Mouse (Mus musculus): Measurements from ENCODE around the gene Ston1. TPM values are rescaled to one million over a fixed set of nuclear protein-coding genes. Genes with fewer than 3 reads are reported as not detected.

Ston1 gene
- polyA plus RNA-seq, 1 experiment from 2014 or later: 3.4 TPM

DNA sequence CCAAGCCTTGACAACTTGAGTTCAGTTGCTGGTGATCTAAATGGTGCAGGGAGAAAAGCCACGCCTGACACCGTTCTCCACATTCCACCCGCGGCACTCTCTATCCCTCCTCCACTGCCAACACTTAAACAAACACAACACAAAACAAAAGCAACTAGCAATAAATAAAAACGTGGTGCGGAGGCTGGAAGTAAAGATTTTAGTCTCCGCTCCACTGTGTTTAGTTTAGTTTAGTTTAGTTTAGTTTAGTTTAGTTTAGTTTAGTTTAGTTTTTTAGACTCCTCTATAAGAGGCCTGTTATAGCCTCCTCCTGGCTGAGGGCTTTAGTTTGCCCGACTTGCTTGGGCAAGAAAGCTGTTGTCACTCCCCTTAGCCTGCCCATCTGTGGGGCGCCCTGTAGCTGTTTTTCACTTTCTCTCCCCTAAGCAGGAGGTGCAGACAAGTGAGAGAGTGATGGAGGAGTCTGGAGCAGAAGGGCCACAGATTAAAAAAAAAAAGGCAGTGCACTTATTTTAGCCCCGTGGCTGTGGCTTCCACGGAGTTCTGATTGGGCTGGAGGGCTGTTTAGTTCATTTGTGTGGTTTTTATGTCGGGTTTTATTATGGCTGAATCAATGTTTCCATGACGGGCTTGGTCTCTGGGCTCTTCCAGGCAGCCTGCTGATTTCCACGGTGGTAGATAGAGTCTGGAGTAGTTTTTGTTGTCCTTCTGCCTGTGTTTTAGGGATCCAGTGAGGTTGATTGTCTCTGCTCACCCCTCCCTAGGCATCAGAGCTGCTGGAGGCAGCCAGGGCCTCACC, 1.3 kb downstream of the Ston1 start:
- H3K4me1 ChIP-seq (replicated peaks; ENCODE audit: control insufficient read depth, insufficient read depth, low read length): 0 out of 2 replicates have a peak, but pooled peaks cover 11% of the 10 kb centered on the region
- no peaks in the 10 kb centered on the region for H3K27me3 ChIP-seq (ENCODE audit: control insufficient read depth, insufficient read depth, low read length)
- H3K4me2 ChIP-seq (replicated peaks): peak overlapping the region; percentile 72
- ATAC-seq (ENCODE audit: low FRiP score): no peak
- DNase-seq (ENCODE audit: low spot score): no peak
- no peaks in the 10 kb centered on the region for H3K36me3 ChIP-seq (replicated peaks; ENCODE audit: control insufficient read depth, insufficient read depth)
- 16% methylated on average over 14 of the region's 14 CpGs for WGBS
- H3K4me3 ChIP-seq (replicated peaks; ENCODE audit: low read length): no peak overlapping the region; the same call in 1 of the 2 replicates
- H3K27ac ChIP-seq: no peak overlapping the region
- H3K9ac ChIP-seq: peak overlapping the region; percentile 11; the same call in 1 of the 2 replicates
- H3K9me3 ChIP-seq (ENCODE audit: control insufficient read depth, low read length): no peaks in the 10 kb centered on the region

DNA sequence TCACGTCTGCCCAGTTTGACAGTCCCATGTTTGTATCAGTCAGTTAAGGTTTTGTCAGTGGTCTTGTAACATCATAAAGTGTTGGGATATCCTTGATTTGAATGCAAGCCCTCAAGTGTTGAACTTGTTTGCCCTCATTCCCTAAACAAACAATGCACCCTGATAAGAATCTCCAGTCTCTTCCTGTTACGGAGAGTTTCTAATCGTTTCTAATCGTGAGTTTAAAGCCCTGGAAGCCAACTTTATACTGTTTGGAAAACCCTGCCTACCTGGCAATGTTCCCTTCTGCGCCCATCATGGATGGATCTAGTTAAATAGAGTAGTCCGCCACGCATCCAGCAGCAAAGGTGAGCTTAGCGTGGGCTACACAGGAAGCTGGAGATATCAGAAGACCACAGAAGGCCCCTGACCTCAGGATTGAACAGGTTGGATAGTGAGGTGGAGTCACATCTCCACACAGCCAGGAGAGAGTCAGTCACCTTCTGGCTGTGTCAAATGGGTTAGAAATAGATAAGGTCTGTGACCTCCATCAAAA, 3.1 kb downstream of the Ston1 start:
- ATAC-seq (ENCODE audit: low FRiP score) (no peak), DNase-seq (ENCODE audit: low spot score) (no peak)
- Histone ChIP-seq H3K4me3 (replicated peaks; ENCODE audit: low read length) (no peak overlapping the region), H3K36me3 (replicated peaks; ENCODE audit: control insufficient read depth, insufficient read depth) (no peaks in the 10 kb centered on the region), H3K9me3 (ENCODE audit: control insufficient read depth, low read length) (no peaks in the 10 kb centered on the region), H3K27ac (no peak overlapping the region), H3K9ac (no peak overlapping the region), H3K4me1 (replicated peaks; ENCODE audit: control insufficient read depth, insufficient read depth, low read length) (0 out of 2 replicates have a peak, but pooled peaks cover 11% of the 10 kb centered on the region), H3K27me3 (ENCODE audit: control insufficient read depth, insufficient read depth, low read length) (no peaks in the 10 kb centered on the region), H3K4me2 (replicated peaks) (no peak overlapping the region)
- WGBS: 88% methylated on average over 8 of the region's 8 CpGs

DNA sequence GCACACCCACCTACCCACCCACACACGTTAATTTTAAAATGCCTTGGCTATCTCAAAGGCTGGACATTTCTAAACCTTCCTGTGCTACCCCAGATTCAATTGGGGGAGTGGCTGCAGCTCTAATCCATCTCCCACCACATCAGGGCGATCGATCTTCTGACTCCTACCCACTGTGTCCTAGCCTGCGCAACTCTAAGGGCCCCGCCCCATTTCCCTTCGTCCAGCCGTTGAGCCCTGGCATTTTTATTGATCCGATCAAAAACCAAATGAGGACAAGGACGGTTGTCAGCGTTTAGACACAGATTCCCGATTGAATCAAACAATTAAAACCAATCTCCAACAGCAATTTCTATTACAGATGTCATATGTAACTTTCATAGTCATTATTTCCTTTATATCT, 6.5 kb downstream of the Ston1 start:
- no peak overlapping the region for H3K4me2 ChIP-seq (replicated peaks)
- no peak overlapping the region for H3K27ac ChIP-seq
- no peak overlapping the region for H3K9ac ChIP-seq
- no peaks in the 10 kb centered on the region for H3K36me3 ChIP-seq (replicated peaks; ENCODE audit: control insufficient read depth, insufficient read depth)
- H3K27me3 ChIP-seq (ENCODE audit: control insufficient read depth, insufficient read depth, low read length): no peaks in the 10 kb centered on the region
- ATAC-seq (ENCODE audit: low FRiP score) (no peak), DNase-seq (ENCODE audit: low spot score) (no peak)
- WGBS: 85% methylated on average over 11 of the region's 11 CpGs
- H3K4me3 ChIP-seq (replicated peaks; ENCODE audit: low read length): no peak overlapping the region
- H3K4me1 ChIP-seq (replicated peaks; ENCODE audit: control insufficient read depth, insufficient read depth, low read length): no peaks in the 10 kb centered on the region
- no peaks in the 10 kb centered on the region for H3K9me3 ChIP-seq (ENCODE audit: control insufficient read depth, low read length)

DNA sequence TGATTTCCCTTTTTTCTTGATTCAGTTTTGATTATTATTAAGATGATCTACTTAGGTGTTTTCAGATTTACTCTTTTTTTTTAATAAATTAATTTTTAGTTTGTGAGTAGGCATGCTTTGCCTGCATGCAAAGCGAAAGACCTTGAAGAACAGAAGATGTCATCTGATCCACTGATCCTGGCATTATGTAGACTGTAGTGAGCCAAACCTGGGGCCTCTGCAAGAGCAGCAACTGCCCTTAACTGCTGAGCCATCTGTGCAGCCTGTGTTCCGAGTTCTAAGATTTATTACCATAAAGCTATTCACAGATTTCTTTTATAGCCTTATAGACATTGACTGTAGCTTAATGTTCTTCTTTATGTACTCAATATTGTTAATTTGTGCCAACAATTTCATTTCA, 8.6 kb downstream of the Ston1 start:
- ATAC-seq (ENCODE audit: low FRiP score) (no peak), DNase-seq (ENCODE audit: low spot score) (no peak)
- no peak overlapping the region for H3K4me2 ChIP-seq (replicated peaks)
- no peaks in the 10 kb centered on the region for H3K9me3 ChIP-seq (ENCODE audit: control insufficient read depth, low read length)
- no peaks in the 10 kb centered on the region for H3K36me3 ChIP-seq (replicated peaks; ENCODE audit: control insufficient read depth, insufficient read depth)
- H3K27ac ChIP-seq: no peak overlapping the region
- no peaks in the 10 kb centered on the region for H3K4me1 ChIP-seq (replicated peaks; ENCODE audit: control insufficient read depth, insufficient read depth, low read length)
- 88% methylated on average over 2 of the region's 2 CpGs for WGBS
- H3K27me3 ChIP-seq (ENCODE audit: control insufficient read depth, insufficient read depth, low read length): no peaks in the 10 kb centered on the region
- H3K4me3 ChIP-seq (replicated peaks; ENCODE audit: low read length): no peak overlapping the region
- H3K9ac ChIP-seq: no peak overlapping the region

DNA sequence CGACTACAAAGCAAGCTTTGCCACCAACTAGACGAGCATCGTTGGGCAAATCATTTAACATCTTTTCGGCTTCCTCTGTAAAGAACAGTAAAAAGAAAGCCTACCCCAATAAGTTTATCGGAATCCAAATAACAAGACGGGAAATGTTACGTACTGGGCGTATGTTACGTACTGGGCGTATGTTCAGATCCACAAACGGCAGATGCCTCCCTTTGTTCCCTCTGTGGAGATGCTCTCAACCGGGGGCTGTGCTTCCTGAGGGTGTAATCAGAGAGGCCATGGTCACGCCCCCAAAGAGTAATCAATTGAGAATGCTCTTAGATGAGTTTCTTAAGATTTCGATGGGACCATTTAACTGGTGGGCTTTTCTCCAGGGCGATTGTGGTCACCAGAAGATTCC, 11.9 kb downstream of the Ston1 start:
- Histone ChIP-seq H3K4me2 (replicated peaks) (no peak overlapping the region), H3K36me3 (replicated peaks; ENCODE audit: control insufficient read depth, insufficient read depth) (no peaks in the 10 kb centered on the region), H3K4me1 (replicated peaks; ENCODE audit: control insufficient read depth, insufficient read depth, low read length) (no peaks in the 10 kb centered on the region), H3K9ac (no peak overlapping the region), H3K27me3 (ENCODE audit: control insufficient read depth, insufficient read depth, low read length) (no peaks in the 10 kb centered on the region), H3K4me3 (replicated peaks; ENCODE audit: low read length) (no peak overlapping the region), H3K9me3 (ENCODE audit: control insufficient read depth, low read length) (no peaks in the 10 kb centered on the region), H3K27ac (no peak overlapping the region)
- ATAC-seq (ENCODE audit: low FRiP score) (no peak), DNase-seq (ENCODE audit: low spot score) (no peak)
- WGBS: 81% methylated on average over 15 of the region's 15 CpGs

DNA sequence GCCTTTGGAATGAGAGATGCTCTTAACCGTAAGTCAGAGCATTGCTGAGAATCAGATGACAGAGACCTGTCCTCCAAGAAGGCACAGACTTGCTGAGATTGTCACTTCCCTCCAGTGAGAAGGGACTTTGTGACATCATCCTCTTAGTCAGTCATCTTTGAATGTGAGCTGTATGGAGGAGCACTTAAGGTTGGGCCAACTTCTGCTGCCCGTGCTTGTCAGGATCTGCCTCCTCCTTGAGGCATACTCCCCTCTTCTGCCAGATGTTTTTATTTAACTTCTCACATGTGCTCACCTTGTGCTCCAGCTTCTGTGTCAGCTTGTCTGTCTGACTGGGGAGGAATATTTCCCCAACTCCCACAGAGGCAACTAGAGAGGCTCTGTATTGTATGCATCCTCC, 13.6 kb downstream of the Ston1 start:
- ATAC-seq (ENCODE audit: low FRiP score) (no peak), DNase-seq (ENCODE audit: low spot score) (no peak)
- H3K36me3 ChIP-seq (replicated peaks; ENCODE audit: control insufficient read depth, insufficient read depth): no peaks in the 10 kb centered on the region
- no peaks in the 10 kb centered on the region for H3K9me3 ChIP-seq (ENCODE audit: control insufficient read depth, low read length)
- no peak overlapping the region for H3K9ac ChIP-seq
- 83% methylated on average over 2 of the region's 2 CpGs for WGBS
- no peaks in the 10 kb centered on the region for H3K27me3 ChIP-seq (ENCODE audit: control insufficient read depth, insufficient read depth, low read length)
- no peak overlapping the region for H3K4me2 ChIP-seq (replicated peaks)
- no peaks in the 10 kb centered on the region for H3K4me1 ChIP-seq (replicated peaks; ENCODE audit: control insufficient read depth, insufficient read depth, low read length)
- H3K4me3 ChIP-seq (replicated peaks; ENCODE audit: low read length): no peak overlapping the region
- no peak overlapping the region for H3K27ac ChIP-seq

DNA sequence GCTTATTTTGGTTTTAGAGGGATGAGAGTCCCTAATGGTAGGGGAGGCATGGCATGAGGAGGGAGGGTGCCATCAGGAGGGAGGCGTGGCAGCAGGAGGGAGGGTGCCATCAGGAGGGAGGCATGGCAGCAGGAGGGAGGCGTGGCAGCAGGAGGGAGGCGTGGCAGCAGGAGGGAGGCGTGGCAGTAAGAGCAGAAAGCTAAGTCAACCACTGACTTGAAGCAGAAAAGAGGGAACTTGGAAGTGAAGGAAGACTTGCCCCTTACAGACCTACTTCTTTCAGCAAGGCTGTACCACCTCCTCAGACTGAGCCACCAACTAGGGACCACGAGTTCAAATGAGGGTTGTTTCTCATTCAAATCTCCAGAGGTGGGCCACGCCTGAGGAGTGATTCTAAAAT, 15.7 kb downstream of the Ston1 start:
- H3K36me3 ChIP-seq (replicated peaks; ENCODE audit: control insufficient read depth, insufficient read depth): no peaks in the 10 kb centered on the region
- no peak overlapping the region for H3K9ac ChIP-seq
- ATAC-seq (ENCODE audit: low FRiP score): no peak
- H3K27ac ChIP-seq: no peak overlapping the region
- no peaks in the 10 kb centered on the region for H3K9me3 ChIP-seq (ENCODE audit: control insufficient read depth, low read length)
- no peak for DNase-seq (ENCODE audit: low spot score)
- H3K4me2 ChIP-seq (replicated peaks): no peak overlapping the region
- H3K4me3 ChIP-seq (replicated peaks; ENCODE audit: low read length): no peak overlapping the region
- no peaks in the 10 kb centered on the region for H3K4me1 ChIP-seq (replicated peaks; ENCODE audit: control insufficient read depth, insufficient read depth, low read length)
- no peaks in the 10 kb centered on the region for H3K27me3 ChIP-seq (ENCODE audit: control insufficient read depth, insufficient read depth, low read length)
- 49% methylated on average over 6 of the region's 6 CpGs for WGBS

DNA sequence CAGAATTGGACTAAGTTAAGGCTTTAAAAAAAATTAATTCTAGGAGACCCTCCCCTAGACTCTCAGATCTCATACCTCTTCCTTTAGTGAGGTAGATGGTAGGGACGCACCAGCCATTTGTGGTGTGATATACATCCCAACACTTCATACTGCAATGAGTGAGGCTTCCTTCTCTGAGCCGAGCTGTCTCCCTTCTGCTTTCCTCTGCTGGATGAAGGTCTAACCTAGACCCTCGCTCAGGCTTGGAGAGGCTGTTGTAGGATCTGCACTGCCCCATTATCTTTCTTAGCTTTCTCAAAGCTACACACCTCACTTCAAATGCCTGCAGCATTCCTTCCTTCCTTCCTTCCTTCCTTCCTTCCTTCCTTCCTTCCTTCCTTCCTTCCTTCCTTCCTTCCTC, 16.2 kb downstream of the Ston1 start:
- no peak for ATAC-seq (ENCODE audit: low FRiP score)
- no peak for DNase-seq (ENCODE audit: low spot score)
- Histone ChIP-seq H3K4me2 (replicated peaks) (no peak overlapping the region), H3K27ac (no peak overlapping the region), H3K36me3 (replicated peaks; ENCODE audit: control insufficient read depth, insufficient read depth) (no peaks in the 10 kb centered on the region), H3K9me3 (ENCODE audit: control insufficient read depth, low read length) (no peaks in the 10 kb centered on the region), H3K4me1 (replicated peaks; ENCODE audit: control insufficient read depth, insufficient read depth, low read length) (no peaks in the 10 kb centered on the region), H3K27me3 (ENCODE audit: control insufficient read depth, insufficient read depth, low read length) (no peaks in the 10 kb centered on the region), H3K4me3 (replicated peaks; ENCODE audit: low read length) (no peak overlapping the region), H3K9ac (no peak overlapping the region)
- WGBS: 94% methylated on average over 3 of the region's 3 CpGs

DNA sequence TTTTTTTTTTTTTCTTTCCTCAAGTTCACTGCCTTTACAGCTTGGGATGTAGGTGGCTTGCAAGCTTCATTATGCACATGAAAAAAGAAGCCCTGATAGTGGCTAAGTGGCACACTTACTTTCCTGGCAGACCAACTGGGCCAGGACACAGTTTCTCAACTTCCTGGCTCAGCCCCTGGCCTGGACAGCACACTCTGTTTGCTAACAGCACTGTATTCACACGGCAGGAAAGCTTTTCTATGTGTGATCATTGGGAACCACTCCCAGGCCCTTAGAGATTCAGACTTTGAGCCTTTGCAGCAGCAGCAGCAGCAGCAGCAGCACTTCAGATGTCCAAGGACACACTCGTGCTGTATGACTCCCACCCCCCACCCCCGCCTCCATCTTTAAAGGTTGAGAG, 16.8 kb downstream of the Ston1 start:
- Histone ChIP-seq H3K4me1 (replicated peaks; ENCODE audit: control insufficient read depth, insufficient read depth, low read length) (no peaks in the 10 kb centered on the region), H3K4me3 (replicated peaks; ENCODE audit: low read length) (no peak overlapping the region), H3K9ac (no peak overlapping the region), H3K4me2 (replicated peaks) (no peak overlapping the region), H3K27me3 (ENCODE audit: control insufficient read depth, insufficient read depth, low read length) (no peaks in the 10 kb centered on the region), H3K36me3 (replicated peaks; ENCODE audit: control insufficient read depth, insufficient read depth) (no peaks in the 10 kb centered on the region), H3K9me3 (ENCODE audit: control insufficient read depth, low read length) (no peaks in the 10 kb centered on the region), H3K27ac (no peak overlapping the region)
- DNase-seq (ENCODE audit: low spot score) (no peak), ATAC-seq (ENCODE audit: low FRiP score) (no peak)
- 63% methylated on average over 3 of the region's 3 CpGs for WGBS
